Mouse (Mus musculus): Measurements from ENCODE around the gene Myct1. TPM values are rescaled to one million over a fixed set of nuclear protein-coding genes. Genes with fewer than 3 reads are reported as not detected.

Myct1 gene
- 2.5 and 2.8 TPM in 2 replicates for total RNA-seq (2014; rRNA removed)
- 0.51 and 1.1 TPM in 2 replicates for polyA plus RNA-seq (2012; rRNA removed)

DNA sequence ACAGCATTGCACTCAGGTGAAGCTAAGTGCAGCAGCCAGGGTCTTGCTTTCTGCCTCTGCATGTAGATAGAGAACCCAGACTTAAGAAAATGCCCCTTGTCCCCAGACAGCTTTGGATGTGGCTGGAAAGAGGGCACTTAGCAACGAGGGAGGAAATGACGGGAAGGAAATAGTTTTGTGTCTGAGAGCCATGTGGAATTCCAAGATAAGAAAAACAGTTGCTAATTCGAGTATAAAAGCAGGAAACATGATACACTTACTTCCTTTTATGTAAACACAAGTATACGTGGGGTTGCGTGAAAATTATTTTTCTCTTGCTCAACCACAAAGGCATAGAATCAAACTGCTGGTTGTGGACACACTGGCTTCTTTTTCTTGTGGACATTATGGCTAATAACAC, at the start of gene Myct1:
TSS of gene Myct1 (plus strand) at position 312 of the 400 bp plus-strand sequence.
- no peak within 1 kb of the TSS; the same call in 1 of the 2 replicates for H3K9ac ChIP-seq (ENCODE audit: low read depth, low read length)
- H3K27ac ChIP-seq (replicated peaks; ENCODE audit: insufficient read depth, low read depth, low read length) = peak within 1 kb of the TSS; percentile 29
- no peaks in the 10 kb centered on the region for H3K79me2 ChIP-seq (ENCODE audit: control insufficient read depth, insufficient read depth, low read length)
- H3K27me3 ChIP-seq (ENCODE audit: control insufficient read depth, insufficient read depth, low read length) = no peaks in the 10 kb centered on the region
- WGBS = 40% methylated on average over 5 of the region's 5 CpGs
- DNase-seq (ENCODE audit: extremely low read depth, low read depth, low spot score) = peak; percentile 8
- TF ChIP-seq CTCF (IDR thresholded peaks at IDR 0.05; ENCODE audit: low read depth, low read length) = no peak
- no peak for TF ChIP-seq POLR2A (IDR thresholded peaks at IDR 0.05; ENCODE audit: extremely low read depth, insufficient read depth, low read length)
- peak within 1 kb of the TSS; percentile 40 for H3K4me3 ChIP-seq (ENCODE audit: insufficient read depth, low read depth, low read length)
- no peaks in the 10 kb centered on the region for H3K36me3 ChIP-seq (ENCODE audit: control insufficient read depth, insufficient read depth, low read length)
- no peaks in the 10 kb centered on the region for H3K4me1 ChIP-seq (ENCODE audit: control insufficient read depth, insufficient read depth, low read length)

DNA sequence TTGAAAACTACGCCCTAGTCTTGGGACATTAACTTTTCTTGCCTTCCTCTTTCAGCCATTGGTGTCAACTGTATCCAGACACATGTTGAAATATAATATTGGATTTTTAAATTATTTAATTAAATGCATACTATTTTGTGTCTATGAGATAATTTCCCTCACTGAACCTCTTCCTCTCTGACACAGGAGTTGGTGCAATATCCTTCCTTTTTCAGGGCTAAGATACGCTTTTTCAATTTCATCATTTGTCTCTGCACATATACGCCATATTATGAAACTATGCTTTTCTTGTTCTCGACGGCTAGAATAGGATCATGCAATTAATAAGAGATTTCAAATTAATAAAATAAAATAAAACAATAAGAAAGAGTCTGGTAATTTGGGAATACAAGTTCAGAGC, 47.1 kb upstream of the Myct1 start:
- no peak for TF ChIP-seq POLR2A (IDR thresholded peaks at IDR 0.05; ENCODE audit: extremely low read depth, insufficient read depth, low read length)
- TF ChIP-seq CTCF (IDR thresholded peaks at IDR 0.05; ENCODE audit: low read depth, low read length) = no peak
- Histone ChIP-seq H3K27ac (replicated peaks; ENCODE audit: insufficient read depth, low read depth, low read length) (no peak overlapping the region), H3K4me1 (ENCODE audit: control insufficient read depth, insufficient read depth, low read length) (no peaks in the 10 kb centered on the region), H3K9ac (ENCODE audit: low read depth, low read length) (no peak overlapping the region), H3K27me3 (ENCODE audit: control insufficient read depth, insufficient read depth, low read length) (peaks cover 6% of the 10 kb centered on the region; the same call in 1 of the 2 replicates), H3K36me3 (ENCODE audit: control insufficient read depth, insufficient read depth, low read length) (no peaks in the 10 kb centered on the region), H3K79me2 (ENCODE audit: control insufficient read depth, insufficient read depth, low read length) (no peaks in the 10 kb centered on the region; the same call in 1 of the 2 replicates), H3K4me3 (ENCODE audit: insufficient read depth, low read depth, low read length) (no peak overlapping the region)
- WGBS = 93% methylated on average over 5 of the region's 5 CpGs
- no peak for DNase-seq (ENCODE audit: extremely low read depth, low read depth, low spot score)

DNA sequence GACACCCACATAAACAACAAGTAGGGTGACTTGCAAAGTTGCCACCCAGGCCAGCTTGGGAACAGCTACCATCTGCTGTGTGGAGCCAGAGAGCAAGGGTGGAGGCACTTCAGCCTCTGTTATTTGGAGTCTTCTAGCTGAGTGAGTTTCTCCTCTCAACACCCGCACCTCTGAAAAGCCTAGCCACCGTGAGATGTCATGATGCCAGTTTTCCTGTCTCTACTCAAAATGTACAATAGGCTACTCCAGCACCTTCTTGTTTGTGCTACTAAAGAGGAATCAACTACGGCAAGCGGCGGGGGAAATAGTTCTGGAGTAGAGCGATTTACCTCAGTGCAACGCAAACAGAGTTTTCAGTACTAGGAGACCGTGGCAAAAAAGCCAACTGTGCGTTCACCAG, 45.8 kb upstream of the Myct1 start:
- WGBS = 92% methylated on average over 9 of the region's 9 CpGs
- no peak overlapping the region for H3K4me3 ChIP-seq (ENCODE audit: insufficient read depth, low read depth, low read length)
- H3K9ac ChIP-seq (ENCODE audit: low read depth, low read length) = no peak overlapping the region
- TF ChIP-seq POLR2A (IDR thresholded peaks at IDR 0.05; ENCODE audit: extremely low read depth, insufficient read depth, low read length) = no peak
- no peak for TF ChIP-seq CTCF (IDR thresholded peaks at IDR 0.05; ENCODE audit: low read depth, low read length)
- no peaks in the 10 kb centered on the region for H3K36me3 ChIP-seq (ENCODE audit: control insufficient read depth, insufficient read depth, low read length)
- no peaks in the 10 kb centered on the region for H3K79me2 ChIP-seq (ENCODE audit: control insufficient read depth, insufficient read depth, low read length)
- H3K27me3 ChIP-seq (ENCODE audit: control insufficient read depth, insufficient read depth, low read length) = peaks cover 6% of the 10 kb centered on the region; the same call in 1 of the 2 replicates
- H3K4me1 ChIP-seq (ENCODE audit: control insufficient read depth, insufficient read depth, low read length) = no peaks in the 10 kb centered on the region
- no peak for DNase-seq (ENCODE audit: extremely low read depth, low read depth, low spot score)
- H3K27ac ChIP-seq (replicated peaks; ENCODE audit: insufficient read depth, low read depth, low read length) = no peak overlapping the region

DNA sequence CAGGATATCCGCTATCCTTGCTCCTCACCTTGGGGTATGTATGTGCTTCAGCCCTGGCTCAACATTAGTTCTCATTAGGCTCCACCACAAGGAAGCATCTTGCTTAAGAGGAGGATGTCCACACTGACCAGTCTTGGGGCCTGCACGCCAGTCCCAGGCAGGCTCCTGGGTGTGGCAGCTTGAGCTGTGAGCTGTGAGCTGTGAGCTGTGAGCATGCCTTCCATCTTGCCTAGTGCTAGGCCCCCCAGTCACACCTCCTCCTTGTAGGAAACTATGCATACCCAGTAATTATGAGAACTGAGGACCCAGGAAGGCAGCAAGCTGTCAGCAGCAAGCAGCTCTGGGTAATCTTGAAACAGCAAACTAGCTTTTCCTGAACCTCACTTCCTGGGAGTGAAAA, 44.9 kb upstream of the Myct1 start:
- H3K27ac ChIP-seq (replicated peaks; ENCODE audit: insufficient read depth, low read depth, low read length) = no peak overlapping the region
- H3K9ac ChIP-seq (ENCODE audit: low read depth, low read length) = no peak overlapping the region
- no peaks in the 10 kb centered on the region for H3K4me1 ChIP-seq (ENCODE audit: control insufficient read depth, insufficient read depth, low read length)
- H3K79me2 ChIP-seq (ENCODE audit: control insufficient read depth, insufficient read depth, low read length) = no peaks in the 10 kb centered on the region
- H3K36me3 ChIP-seq (ENCODE audit: control insufficient read depth, insufficient read depth, low read length) = no peaks in the 10 kb centered on the region
- H3K27me3 ChIP-seq (ENCODE audit: control insufficient read depth, insufficient read depth, low read length) = peaks cover 6% of the 10 kb centered on the region; the same call in 1 of the 2 replicates
- 75% methylated on average over 2 of the region's 2 CpGs for WGBS
- no peak overlapping the region for H3K4me3 ChIP-seq (ENCODE audit: insufficient read depth, low read depth, low read length)
- no peak for TF ChIP-seq POLR2A (IDR thresholded peaks at IDR 0.05; ENCODE audit: extremely low read depth, insufficient read depth, low read length)
- no peak for TF ChIP-seq CTCF (IDR thresholded peaks at IDR 0.05; ENCODE audit: low read depth, low read length)
- no peak for DNase-seq (ENCODE audit: extremely low read depth, low read depth, low spot score)

DNA sequence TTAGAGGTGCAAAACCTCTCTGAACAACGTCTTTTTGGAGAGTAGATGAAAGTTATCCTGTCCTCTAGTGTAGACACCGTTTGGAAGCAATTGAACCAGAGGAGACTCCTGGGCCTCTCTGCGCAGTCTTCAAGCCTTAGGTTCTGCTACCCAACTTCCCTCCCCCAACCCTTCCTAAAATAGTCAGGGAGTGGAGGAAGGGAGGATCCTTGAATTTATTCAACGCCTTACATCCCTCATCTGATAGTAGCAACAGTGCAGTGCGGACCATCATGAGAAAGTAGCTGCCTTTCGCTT, 43.8 kb upstream of the Myct1 start:
- WGBS = 13% methylated on average over 6 of the region's 6 CpGs
- DNase-seq (ENCODE audit: extremely low read depth, low read depth, low spot score) = no peak
- Histone ChIP-seq H3K36me3 (ENCODE audit: control insufficient read depth, insufficient read depth, low read length) (no peaks in the 10 kb centered on the region), H3K27me3 (ENCODE audit: control insufficient read depth, insufficient read depth, low read length) (peaks cover 6% of the 10 kb centered on the region; the same call in 1 of the 2 replicates), H3K9ac (ENCODE audit: low read depth, low read length) (no peak overlapping the region), H3K4me1 (ENCODE audit: control insufficient read depth, insufficient read depth, low read length) (no peaks in the 10 kb centered on the region), H3K79me2 (ENCODE audit: control insufficient read depth, insufficient read depth, low read length) (no peaks in the 10 kb centered on the region), H3K27ac (replicated peaks; ENCODE audit: insufficient read depth, low read depth, low read length) (no peak overlapping the region), H3K4me3 (ENCODE audit: insufficient read depth, low read depth, low read length) (peak overlapping the region; percentile 76)
- no peak for TF ChIP-seq POLR2A (IDR thresholded peaks at IDR 0.05; ENCODE audit: extremely low read depth, insufficient read depth, low read length)

DNA sequence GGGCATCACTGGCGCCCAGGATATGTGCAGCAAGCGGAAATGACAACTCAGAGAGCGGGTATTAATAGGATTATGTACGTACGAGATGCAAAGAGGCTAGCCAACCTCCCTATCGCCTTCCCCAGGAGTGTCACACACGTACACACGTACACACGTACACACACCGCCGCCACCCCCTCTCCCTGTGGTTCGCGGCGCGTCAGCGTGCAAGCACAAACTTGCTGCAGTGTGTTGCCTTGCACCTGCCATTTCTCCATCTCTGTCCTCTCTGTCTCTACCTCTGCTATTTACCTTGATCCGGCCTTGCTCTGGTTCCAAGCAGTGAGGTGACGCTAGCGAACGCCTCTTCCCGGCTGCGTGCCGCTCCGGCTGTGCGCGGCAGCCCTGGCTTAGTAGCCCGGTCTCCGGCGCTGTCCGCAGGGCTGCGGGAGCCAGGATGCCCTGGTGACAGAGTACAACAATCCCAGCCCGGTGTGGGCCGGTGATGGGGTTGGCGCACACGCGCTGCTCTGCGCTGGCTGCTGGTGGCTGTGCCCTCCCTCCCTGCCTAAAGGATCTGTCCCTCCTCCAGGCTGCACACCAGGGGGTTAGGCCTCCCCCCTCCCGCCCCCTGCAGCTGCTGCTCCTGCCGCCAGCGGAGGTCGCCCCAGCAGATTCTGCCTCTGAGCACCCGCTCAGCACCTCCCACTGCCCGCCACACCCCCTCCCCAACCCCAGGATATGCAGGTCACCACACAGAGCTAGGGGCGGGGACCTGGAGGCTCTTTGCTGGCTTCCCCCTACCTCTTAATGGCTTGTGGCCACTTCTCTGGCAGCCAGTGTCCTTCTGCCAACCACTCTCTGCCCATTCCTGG, 43.2 kb upstream of the Myct1 start:
- no peak for DNase-seq (ENCODE audit: extremely low read depth, low read depth, low spot score)
- peak overlapping the region; percentile 40 for H3K27ac ChIP-seq (replicated peaks; ENCODE audit: insufficient read depth, low read depth, low read length)

More for the DNA sequence above, 43.2 kb upstream of the Myct1 start:
- H3K4me3 ChIP-seq (ENCODE audit: insufficient read depth, low read depth, low read length) = peak overlapping the region; percentile 76
- H3K9ac ChIP-seq (ENCODE audit: low read depth, low read length) = peak overlapping the region; percentile 64
- TF ChIP-seq POLR2A (IDR thresholded peaks at IDR 0.05; ENCODE audit: extremely low read depth, insufficient read depth, low read length) = no peak
- no peak for TF ChIP-seq CTCF (IDR thresholded peaks at IDR 0.05; ENCODE audit: low read depth, low read length)
- H3K36me3 ChIP-seq (ENCODE audit: control insufficient read depth, insufficient read depth, low read length) = no peaks in the 10 kb centered on the region
- no peaks in the 10 kb centered on the region for H3K4me1 ChIP-seq (ENCODE audit: control insufficient read depth, insufficient read depth, low read length)
- H3K27me3 ChIP-seq (ENCODE audit: control insufficient read depth, insufficient read depth, low read length) = peaks cover 6% of the 10 kb centered on the region; the same call in 1 of the 2 replicates
- 3% methylated on average over 44 of the region's 44 CpGs for WGBS
- no peaks in the 10 kb centered on the region for H3K79me2 ChIP-seq (ENCODE audit: control insufficient read depth, insufficient read depth, low read length)
